Comparison of ENCODE assay signal across 25 mouse cellular contexts in genomic region chr2:57109926-57110325, GRCm38 (mm10). TPM values are rescaled to one million over a fixed set of nuclear protein-coding genes. Genes with fewer than 3 reads are reported as not detected.
A peak's percentile ranks its signal among the peaks of the same experiment; 100 is the strongest.
DNase-seq lines count a peak whose midpoint lies in the region; ATAC-seq and TF ChIP-seq lines count a peak whose summit lies in the region.
"Had no signal": no experiment of that assay in that cellular context is flagged by ENCODE, and none has a peak within 500 bp of the region (broad histone marks: within the 10 kb centered on the region; RNA-seq: fewer than 3 reads in every experiment).

No protein-coding gene starts in this region.

- peaks cover 88% of the 10 kb centered on the region for H3K27me3 ChIP-seq in hindbrain, embryonic 11.5 days (ENCODE audit: control insufficient read depth, insufficient read depth, low read length)
- peaks cover 80% of the 10 kb centered on the region for H3K27me3 ChIP-seq in hindbrain, postnatal 0 days (ENCODE audit: insufficient read depth, low read length)
- H3K27me3 ChIP-seq in limb, embryonic 10.5 days (ENCODE audit: low read depth, poor library complexity, severe bottlenecking), result peaks cover 89% of the 10 kb centered on the region
- peaks cover 60% of the 10 kb centered on the region for H3K27me3 ChIP-seq in neural tube, embryonic 14.5 days (ENCODE audit: control insufficient read depth, insufficient read depth, low read length)

- no peaks in the 10 kb centered on the region for H3K36me3 ChIP-seq in hindbrain, embryonic 11.5 days (ENCODE audit: control insufficient read depth, insufficient read depth, low read length)
- H3K36me3 ChIP-seq in hindbrain, postnatal 0 days (ENCODE audit: insufficient read depth, low read length), result no peaks in the 10 kb centered on the region
- H3K36me3 ChIP-seq in limb, embryonic 10.5 days, result peaks cover 8% of the 10 kb centered on the region; the same call in 1 of the 2 replicates
- H3K36me3 ChIP-seq in neural tube, embryonic 14.5 days (ENCODE audit: control insufficient read depth, insufficient read depth, low read length), result no peaks in the 10 kb centered on the region
- H3K36me3 ChIP-seq: embryonic facial prominence, embryonic 15.5 days had no signal

- TF ChIP-seq CTCF in hindbrain, postnatal 0 days (IDR thresholded peaks at IDR 0.05; ENCODE audit: low read depth), result no peak

- 3% methylated on average over 14 of the region's 14 CpGs for WGBS in hindbrain, embryonic 11.5 days
- 10% methylated on average over 14 of the region's 14 CpGs for WGBS in hindbrain, postnatal 0 days
- 1% methylated on average over 14 of the region's 14 CpGs for WGBS in limb, embryonic 10.5 days
- WGBS in neural tube, embryonic 14.5 days, result 2% methylated on average over 14 of the region's 14 CpGs

- H3K27ac ChIP-seq in hindbrain, embryonic 11.5 days (ENCODE audit: low read depth, low read length), result no peak overlapping the region
- H3K27ac ChIP-seq in hindbrain, postnatal 0 days, result no peak overlapping the region
- H3K27ac ChIP-seq in limb, embryonic 10.5 days, result no peak overlapping the region
- no peak overlapping the region for H3K27ac ChIP-seq in neural tube, embryonic 14.5 days (ENCODE audit: low read depth, low read length)
- H3K27ac ChIP-seq: embryonic facial prominence, embryonic 15.5 days; layer of hippocampus, adult 2 months had no signal

- DNase-seq in embryo, embryonic 10.5 days (ENCODE audit: low spot score), result peak; percentile 50
- no peak for DNase-seq in embryo, embryonic 10 days (ENCODE audit: low spot score)
- peak; percentile 56 for DNase-seq in hindbrain, embryonic 11.5 days (ENCODE audit: low spot score)
- DNase-seq in hindbrain, postnatal 0 days (ENCODE audit: low spot score), result no peak
- peak; percentile 46 for DNase-seq in limb, embryonic 10.5 days (ENCODE audit: low spot score)
- DNase-seq in adrenal gland, adult (ENCODE audit: inconsistent age in 2 of 2, low spot score in 1 of 2), result no peak
- no peak for DNase-seq in layer of hippocampus, postnatal 14 days (ENCODE audit: low spot score in 2 of 2)
- DNase-seq: adrenal gland, postnatal 14 days; cerebellum, adult 11 months; cerebellum, postnatal 10 days; gastrocnemius, postnatal 14 days; heart, adult 18-20 months; kidney, adult 2 months; kidney, postnatal 14 days; liver; lung, postnatal 14 days; right cerebral cortex, postnatal 25 days; thymus, adult 2 months had no signal

- H3K9me3 ChIP-seq in hindbrain, embryonic 11.5 days (ENCODE audit: control insufficient read depth, low read length), result no peaks in the 10 kb centered on the region
- H3K9me3 ChIP-seq in hindbrain, postnatal 0 days (ENCODE audit: low read length), result no peaks in the 10 kb centered on the region
- no peaks in the 10 kb centered on the region for H3K9me3 ChIP-seq in limb, embryonic 10.5 days (replicated peaks)
- no peaks in the 10 kb centered on the region for H3K9me3 ChIP-seq in neural tube, embryonic 14.5 days (ENCODE audit: control insufficient read depth, low read length)
- H3K9me3 ChIP-seq: embryonic facial prominence, embryonic 15.5 days had no signal

- no peak overlapping the region for H3K9ac ChIP-seq in hindbrain, embryonic 11.5 days (ENCODE audit: low read depth, low read length)
- H3K9ac ChIP-seq in hindbrain, postnatal 0 days (replicated peaks; ENCODE audit: low read length), result no peak overlapping the region
- no peak overlapping the region for H3K9ac ChIP-seq in neural tube, embryonic 14.5 days (replicated peaks; ENCODE audit: low read depth, low read length)
- H3K9ac ChIP-seq: embryonic facial prominence, embryonic 15.5 days had no signal

- no peak for ATAC-seq in hindbrain, embryonic 11.5 days (ENCODE audit: low FRiP score)
- ATAC-seq in hindbrain, postnatal 0 days, result no peak
- no peak for ATAC-seq in neural tube, embryonic 14.5 days (ENCODE audit: low read depth)
- ATAC-seq: activated CD4-positive, CD25-positive, alpha-beta regulatory T cell, adult 4 months; CD4-positive, CD25-positive, alpha-beta regulatory T cell, adult 4 months had no signal

- peaks cover 8% of the 10 kb centered on the region; the same call in 1 of the 2 replicates for H3K4me1 ChIP-seq in hindbrain, embryonic 11.5 days (replicated peaks; ENCODE audit: control insufficient read depth, insufficient read depth, low read length)
- no peaks in the 10 kb centered on the region; the same call in 1 of the 2 replicates for H3K4me1 ChIP-seq in hindbrain, postnatal 0 days (ENCODE audit: insufficient read depth, low read length)
- peaks cover 33% of the 10 kb centered on the region for H3K4me1 ChIP-seq in limb, embryonic 10.5 days
- H3K4me1 ChIP-seq in neural tube, embryonic 14.5 days (ENCODE audit: control insufficient read depth, insufficient read depth, low read length), result no peaks in the 10 kb centered on the region; the same call in 1 of the 2 replicates

- 0 out of 2 replicates have a peak overlapping the region, but pooled peaks have one; percentile 4 for H3K4me3 ChIP-seq in hindbrain, embryonic 11.5 days (ENCODE audit: low read depth, low read length)
- no peak overlapping the region for H3K4me3 ChIP-seq in hindbrain, postnatal 0 days (ENCODE audit: low read length)
- H3K4me3 ChIP-seq in limb, embryonic 10.5 days, result no peak overlapping the region; the same call in 1 of the 2 replicates
- no peak overlapping the region for H3K4me3 ChIP-seq in neural tube, embryonic 14.5 days (ENCODE audit: low read depth, low read length)
- H3K4me3 ChIP-seq: embryonic facial prominence, embryonic 15.5 days; layer of hippocampus, adult 2 months; megakaryocyte, embryonic 14.5 days; myocyte had no signal

- 0 out of 2 replicates have a peak overlapping the region, but pooled peaks have one; percentile 1 for H3K4me2 ChIP-seq in hindbrain, embryonic 11.5 days (replicated peaks; ENCODE audit: low read depth, low read length)
- no peak overlapping the region for H3K4me2 ChIP-seq in hindbrain, postnatal 0 days (ENCODE audit: low read depth, low read length)
- peak overlapping the region; percentile 6; the same call in 1 of the 2 replicates for H3K4me2 ChIP-seq in neural tube, embryonic 14.5 days (ENCODE audit: low read depth, low read length)
- H3K4me2 ChIP-seq: embryonic facial prominence, embryonic 15.5 days had no signal

RNA-seq across cellular contexts. Expression of gene Nr4a2, which starts 13.9 kb away (rescaled TPM):
- polyA plus RNA-seq in hindbrain, embryonic 11.5 days (2014; fragmentation: Nextera tagmentation; extraction: Ambion mirVana), result 13.9 and 15.6 TPM in 2 replicates
- 8.5 and 8.7 TPM in 2 replicates for total RNA-seq in hindbrain, postnatal 0 days (2014; rRNA removed)
- 8.6 and 11.2 TPM in 2 replicates for polyA plus RNA-seq in hindbrain, postnatal 0 days (2015; fragmentation: Nextera tagmentation; extraction: Ambion mirVana)
- polyA plus RNA-seq in limb, embryonic 10.5 days (2016; fragmentation: Nextera tagmentation; extraction: Ambion mirVana), result 5.8 and 8.7 TPM in 2 replicates
- polyA plus RNA-seq in neural tube, embryonic 14.5 days (2014; fragmentation: Nextera tagmentation; extraction: Ambion mirVana), result 24.7 and 25.6 TPM in 2 replicates
- total RNA-seq in layer of hippocampus, postnatal 14 days (2021), result 10 to 100 TPM; 29.7 to 41.7 TPM

Comparison
In these comparisons a context has a peak if more than half of its experiments do, and no peak if none do; other contexts are left out.
1. DNase-seq: peak in embryo, embryonic 10.5 days (single experiment), hindbrain, embryonic 11.5 days (single experiment) and limb, embryonic 10.5 days (single experiment); none in embryo, embryonic 10 days (single experiment), hindbrain, postnatal 0 days (single experiment), adrenal gland, adult (0 of 2) and layer of hippocampus, postnatal 14 days (0 of 2).